Comparison of ENCODE assay signal across 8 mouse cellular contexts in genomic region chr1:37865401-37866215, GRCm38 (mm10). TPM values are rescaled to one million over a fixed set of nuclear protein-coding genes. Genes with fewer than 3 reads are reported as not detected.
DNase-seq lines count a peak whose midpoint lies in the region; ATAC-seq lines count a peak whose summit lies in the region.

No protein-coding gene starts in this region.

- peak overlapping the region; percentile 81 for H3K4me2 ChIP-seq in kidney, embryonic 15.5 days
- peak overlapping the region; percentile 67 for H3K4me2 ChIP-seq in midbrain, embryonic 13.5 days (replicated peaks)

- H3K27me3 ChIP-seq in kidney, embryonic 15.5 days: no peaks in the 10 kb centered on the region
- peaks cover 6% of the 10 kb centered on the region; the same call in 1 of the 2 replicates for H3K27me3 ChIP-seq in hindbrain, embryonic 10.5 days (ENCODE audit: insufficient read depth, poor library complexity, severe bottlenecking)
- peaks cover 15% of the 10 kb centered on the region for H3K27me3 ChIP-seq in midbrain, embryonic 13.5 days

- no peak for ATAC-seq in kidney, embryonic 15.5 days (replicated peaks; ENCODE audit: low FRiP score)
- ATAC-seq in midbrain, embryonic 13.5 days: no peak

- no peaks in the 10 kb centered on the region for H3K36me3 ChIP-seq in kidney, embryonic 15.5 days
- H3K36me3 ChIP-seq in hindbrain, embryonic 10.5 days: no peaks in the 10 kb centered on the region
- no peaks in the 10 kb centered on the region for H3K36me3 ChIP-seq in midbrain, embryonic 13.5 days

- H3K9me3 ChIP-seq in kidney, embryonic 15.5 days (replicated peaks): no peaks in the 10 kb centered on the region
- H3K9me3 ChIP-seq in hindbrain, embryonic 10.5 days: no peaks in the 10 kb centered on the region
- H3K9me3 ChIP-seq in midbrain, embryonic 13.5 days: no peaks in the 10 kb centered on the region

- no peak for DNase-seq in kidney, adult 18-20 months
- peak; percentile 30 for DNase-seq in c-Kit-positive CD71-positive TER-119-negative erythroid progenitor cells, embryonic 14.5 days (ENCODE audit: low read depth)
- DNase-seq in hindbrain, embryonic 10.5 days (ENCODE audit: low spot score): no peak
- DNase-seq in frontal cortex, postnatal 10 days (ENCODE audit: low spot score in 2 of 2): no peak
- no peak for DNase-seq in gastrocnemius, postnatal 36 days
- DNase-seq in adrenal gland, postnatal 25 days: no peak

- intact Hi-C loops in gastrocnemius, postnatal 36 days (cut with DNase I): loop anchor here (5.0 to 10.0 kb wide), 3 partner anchors 132 to 431 kb away; partner anchors contain the start of genes Coa5, Eif5b, Txndc9 and Unc50

- H3K9ac ChIP-seq in kidney, embryonic 15.5 days: peak overlapping the region; percentile 62
- peak overlapping the region; percentile 68 for H3K9ac ChIP-seq in midbrain, embryonic 13.5 days (replicated peaks)

- 12% methylated on average over 23 of the region's 23 CpGs for WGBS in kidney, embryonic 15.5 days
- WGBS in hindbrain, embryonic 10.5 days: 12% methylated on average over 23 of the region's 23 CpGs
- 13% methylated on average over 23 of the region's 23 CpGs for WGBS in midbrain, embryonic 13.5 days

- H3K4me3 ChIP-seq in kidney, embryonic 15.5 days (replicated peaks): peak overlapping the region; percentile 77
- H3K4me3 ChIP-seq in hindbrain, embryonic 10.5 days: peak overlapping the region; percentile 75
- peak overlapping the region; percentile 68 for H3K4me3 ChIP-seq in midbrain, embryonic 13.5 days (replicated peaks)

- H3K27ac ChIP-seq in kidney, embryonic 15.5 days: peak overlapping the region; percentile 90
- peak overlapping the region; percentile 92 for H3K27ac ChIP-seq in hindbrain, embryonic 10.5 days
- peak overlapping the region; percentile 91 for H3K27ac ChIP-seq in midbrain, embryonic 13.5 days

- H3K4me1 ChIP-seq in kidney, embryonic 15.5 days: peaks cover 5% of the 10 kb centered on the region
- H3K4me1 ChIP-seq in hindbrain, embryonic 10.5 days (replicated peaks): peaks cover 17% of the 10 kb centered on the region; the same call in 1 of the 2 replicates
- H3K4me1 ChIP-seq in midbrain, embryonic 13.5 days (replicated peaks): peaks cover 12% of the 10 kb centered on the region

RNA-seq across cellular contexts. Expression of gene Tsga10, which starts 0.6 kb away (rescaled TPM):
- polyA plus RNA-seq in kidney, embryonic 15.5 days (2015; fragmentation: Nextera tagmentation; extraction: Ambion mirVana): 6.0 and 6.1 TPM in 2 replicates
- 12.4 and 14.5 TPM in 2 replicates for polyA plus RNA-seq in hindbrain, embryonic 10.5 days (2016; fragmentation: Nextera tagmentation; extraction: Ambion mirVana)
- 24.5 and 24.8 TPM in 2 replicates for polyA plus RNA-seq in midbrain, embryonic 13.5 days (2015; fragmentation: Nextera tagmentation; extraction: Ambion mirVana)
- total RNA-seq in gastrocnemius, postnatal 36 days (2021): 1 to 10 TPM; 3.4 to 5.0 TPM
- 6.0 and 6.6 TPM in 2 replicates for total RNA-seq in adrenal gland, postnatal 25 days (2021)

RNA-seq across cellular contexts. Expression of gene Lipt1, which starts 5.9 kb away (rescaled TPM):
- 8.8 and 9.7 TPM in 2 replicates for polyA plus RNA-seq in kidney, embryonic 15.5 days (2015; fragmentation: Nextera tagmentation; extraction: Ambion mirVana)
- polyA plus RNA-seq in hindbrain, embryonic 10.5 days (2016; fragmentation: Nextera tagmentation; extraction: Ambion mirVana): 5.9 and 7.3 TPM in 2 replicates
- 7.2 and 7.5 TPM in 2 replicates for polyA plus RNA-seq in midbrain, embryonic 13.5 days (2015; fragmentation: Nextera tagmentation; extraction: Ambion mirVana)
- total RNA-seq in gastrocnemius, postnatal 36 days (2021): 1 to 10 TPM; 5.4 to 7.1 TPM
- total RNA-seq in adrenal gland, postnatal 25 days (2021): 10.3 and 17.2 TPM in 2 replicates

RNA-seq across cellular contexts. Expression of gene Mitd1, which starts 24.6 kb away (rescaled TPM):
- 24.5 and 27.2 TPM in 2 replicates for polyA plus RNA-seq in kidney, embryonic 15.5 days (2015; fragmentation: Nextera tagmentation; extraction: Ambion mirVana)
- 19.8 and 24.2 TPM in 2 replicates for polyA plus RNA-seq in hindbrain, embryonic 10.5 days (2016; fragmentation: Nextera tagmentation; extraction: Ambion mirVana)
- polyA plus RNA-seq in midbrain, embryonic 13.5 days (2015; fragmentation: Nextera tagmentation; extraction: Ambion mirVana): 16.7 and 17.2 TPM in 2 replicates
- 1 to 10 TPM; 1.6 to 2.3 TPM for total RNA-seq in gastrocnemius, postnatal 36 days (2021)
- 16.1 and 18.3 TPM in 2 replicates for total RNA-seq in adrenal gland, postnatal 25 days (2021)

RNA-seq across cellular contexts. Expression of gene Mrpl30, which starts 24.7 kb away (rescaled TPM):
- 227 and 255 TPM in 2 replicates for polyA plus RNA-seq in kidney, embryonic 15.5 days (2015; fragmentation: Nextera tagmentation; extraction: Ambion mirVana)
- 240 and 244 TPM in 2 replicates for polyA plus RNA-seq in hindbrain, embryonic 10.5 days (2016; fragmentation: Nextera tagmentation; extraction: Ambion mirVana)
- polyA plus RNA-seq in midbrain, embryonic 13.5 days (2015; fragmentation: Nextera tagmentation; extraction: Ambion mirVana): 245 and 253 TPM in 2 replicates
- 100 to 1,000 TPM; 234 to 269 TPM for total RNA-seq in gastrocnemius, postnatal 36 days (2021)
- 181 and 191 TPM in 2 replicates for total RNA-seq in adrenal gland, postnatal 25 days (2021)

RNA-seq across cellular contexts. Expression of gene Lyg2, which starts 50.7 kb away (rescaled TPM):
- polyA plus RNA-seq in kidney, embryonic 15.5 days (2015; fragmentation: Nextera tagmentation; extraction: Ambion mirVana): not detected in 2 replicates
- not detected in 2 replicates for polyA plus RNA-seq in hindbrain, embryonic 10.5 days (2016; fragmentation: Nextera tagmentation; extraction: Ambion mirVana)
- not detected in 2 replicates for polyA plus RNA-seq in midbrain, embryonic 13.5 days (2015; fragmentation: Nextera tagmentation; extraction: Ambion mirVana)
- not detected for total RNA-seq in gastrocnemius, postnatal 36 days (2021)
- not detected in 2 replicates for total RNA-seq in adrenal gland, postnatal 25 days (2021)
